34 mouse cellular contexts compared by ENCODE assay signal in the genomic region with DNA sequence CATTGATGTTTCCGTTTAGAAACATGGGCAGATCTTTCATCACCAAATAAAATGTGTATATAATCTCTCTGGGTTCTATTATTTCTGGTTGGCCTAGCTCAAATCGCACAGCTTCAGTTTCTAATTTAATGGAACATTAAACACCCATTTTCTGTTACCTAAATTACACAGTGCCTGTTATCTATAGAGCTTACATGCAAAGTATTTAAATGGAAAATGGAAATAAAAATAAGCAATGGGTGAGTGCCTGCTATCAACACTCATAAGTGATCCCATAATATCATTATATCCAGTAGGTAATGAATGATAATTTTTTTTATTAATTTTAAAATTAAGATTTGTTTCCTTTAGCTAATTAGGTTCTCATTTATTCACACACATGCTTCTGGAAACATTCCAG.
"Had no signal": no experiment of that assay in that cellular context is flagged by ENCODE, and none has a peak within 500 bp of the region (broad histone marks: within the 10 kb centered on the region; RNA-seq: fewer than 3 reads in every experiment).

No protein-coding gene starts in this region.

- H3K27me3 ChIP-seq: heart, embryonic 12.5 days; heart, embryonic 13.5 days; heart, embryonic 15.5 days; hindbrain, embryonic 12.5 days; hindbrain, embryonic 13.5 days; hindbrain, embryonic 15.5 days; intestine, embryonic 15.5 days; kidney, embryonic 15.5 days had no signal

- H3K4me1 ChIP-seq: heart, embryonic 10.5 days; heart, embryonic 12.5 days; heart, embryonic 13.5 days; heart, embryonic 15.5 days; hindbrain, embryonic 10.5 days; hindbrain, embryonic 12.5 days; hindbrain, embryonic 13.5 days; hindbrain, embryonic 15.5 days; intestine, embryonic 15.5 days; kidney, embryonic 15.5 days had no signal

- H3K27ac ChIP-seq: heart, embryonic 10.5 days; heart, embryonic 13.5 days; heart, embryonic 15.5 days; hindbrain, embryonic 10.5 days; hindbrain, embryonic 12.5 days; hindbrain, embryonic 13.5 days; hindbrain, embryonic 14.5 days; hindbrain, embryonic 15.5 days; hindbrain, postnatal 0 days; intestine, embryonic 15.5 days; kidney, embryonic 15.5 days; kidney, postnatal 0 days had no signal

- H3K9ac ChIP-seq: heart, embryonic 12.5 days; heart, embryonic 13.5 days; heart, embryonic 15.5 days; hindbrain, embryonic 12.5 days; hindbrain, embryonic 13.5 days; hindbrain, embryonic 14.5 days; hindbrain, embryonic 15.5 days; intestine, embryonic 15.5 days; kidney, embryonic 15.5 days had no signal

- H3K4me2 ChIP-seq: heart, embryonic 11.5 days; heart, embryonic 12.5 days; heart, embryonic 13.5 days; heart, embryonic 15.5 days; hindbrain, embryonic 12.5 days; hindbrain, embryonic 13.5 days; hindbrain, embryonic 14.5 days; hindbrain, embryonic 15.5 days; intestine, embryonic 15.5 days; kidney, embryonic 15.5 days had no signal

- H3K9me3 ChIP-seq: heart, embryonic 10.5 days; heart, embryonic 12.5 days; heart, embryonic 13.5 days; heart, embryonic 15.5 days; hindbrain, embryonic 10.5 days; hindbrain, embryonic 12.5 days; hindbrain, embryonic 13.5 days; hindbrain, embryonic 15.5 days; intestine, embryonic 15.5 days; kidney, embryonic 15.5 days had no signal

- H3K4me3 ChIP-seq: heart, embryonic 10.5 days; heart, embryonic 12.5 days; heart, embryonic 13.5 days; heart, embryonic 15.5 days; hindbrain, embryonic 10.5 days; hindbrain, embryonic 12.5 days; hindbrain, embryonic 13.5 days; hindbrain, embryonic 15.5 days; intestine, embryonic 15.5 days; kidney, embryonic 15.5 days had no signal

- DNase-seq: heart, postnatal 10 days; heart, postnatal 14 days; heart, postnatal 36 days; heart, postnatal 4 days; kidney, adult 11 months; kidney, adult 18-20 months; kidney, adult 2 months; kidney, adult 8-10 months; kidney, adult 9 months; kidney, postnatal 10 days; kidney, postnatal 14 days; kidney, postnatal 25 days; kidney, postnatal 36 days; kidney, postnatal 4 days; layer of hippocampus, adult 9-11 months; layer of hippocampus, postnatal 36 days had no signal

- ATAC-seq: hindbrain, embryonic 16.5 days; hindbrain, postnatal 0 days; inflammation-experienced regulatory T-cells, adult 6 months; intestine, embryonic 15.5 days; intestine, embryonic 16.5 days; intestine, postnatal 0 days had no signal

- H3K36me3 ChIP-seq: heart, embryonic 10.5 days; heart, embryonic 12.5 days; heart, embryonic 13.5 days; heart, embryonic 15.5 days; hindbrain, embryonic 10.5 days; hindbrain, embryonic 12.5 days; hindbrain, embryonic 13.5 days; hindbrain, embryonic 15.5 days; intestine, embryonic 15.5 days; kidney, embryonic 15.5 days had no signal
